Mouse (Mus musculus): ENCODE data around the gene Katnal1.

GRCm38 (mm10) chr5:148933767-148934166, 4.6 kb upstream of the Katnal1 start:
- TF ChIP-seq CTCF (IDR thresholded peaks at IDR 0.05) = no peak
- TF ChIP-seq EP300 (IDR thresholded peaks at IDR 0.05) = no peak
